Mouse (Mus musculus) limb, embryonic 15.5 days (tissue): ENCODE measurements around the gene Ocel1. TPM values are rescaled to one million over a fixed set of nuclear protein-coding genes. Genes with fewer than 3 reads are reported as not detected.

Experiments used
- ATAC-seq: fragments of 200-750 bp; cut with Nextera tagmentation; 2 replicates; pipeline ENCODE4 v1.8.0; 2017; ENCODE audit warnings: low read depth, moderate TSS enrichment; ENCODE audit not compliant: insufficient number of reproducible peaks, low FRiP score, low TSS enrichment
- H3K27ac ChIP-seq: fragments of 300-500 bp; sonication (generic); 2 replicates; pipeline ENCODE4 v1.5.1; 2015; ENCODE audit warnings: moderate library complexity, mild to moderate bottlenecking, inconsistent platforms
- H3K27me3 ChIP-seq: fragments of 300-500 bp; sonication (generic); 2 replicates; pipeline ENCODE4 v1.6.1; 2015; ENCODE audit warnings: inconsistent platforms
- H3K36me3 ChIP-seq: fragments of 300-500 bp; sonication (generic); 2 replicates; pipeline ENCODE4 v1.6.1; 2015; ENCODE audit warnings: inconsistent platforms
- H3K4me1 ChIP-seq: fragments of 300-500 bp; sonication (generic); 2 replicates; pipeline ENCODE4 v1.6.1; 2015; ENCODE audit warnings: inconsistent platforms
- H3K4me2 ChIP-seq: fragments of 300-500 bp; sonication (generic); 2 replicates; pipeline ENCODE4 v1.6.1; 2015; ENCODE audit warnings: mild to moderate bottlenecking, inconsistent platforms
- H3K4me3 ChIP-seq: fragments of 300-500 bp; sonication (generic); 2 replicates; pipeline ENCODE4 v1.5.1; 2015; ENCODE audit warnings: mild to moderate bottlenecking, inconsistent platforms
- H3K9ac ChIP-seq: fragments of 300-500 bp; sonication (generic); 2 replicates; pipeline ENCODE4 v1.6.1; 2015; ENCODE audit warnings: inconsistent platforms
- H3K9me3 ChIP-seq: fragments of 300-500 bp; sonication (generic); 2 replicates; pipeline ENCODE4 v1.6.1; 2016; ENCODE audit warnings: inconsistent platforms
- WGBS: fragments of 180-500 bp; shearing (Covaris S2); methylation state at CpG from one replicate; pipeline ENCODE4 v1.1.7; 2015; 5-methylcytosine and 5-hydroxymethylcytosine counted together
- polyA plus RNA-seq: library from polyadenylated mRNA; unstranded; fragments of >200 nt; fragmentation: Nextera tagmentation; extraction: Ambion mirVana; gene quantifications from 2 replicates; pipeline ENCODE4 v1.2.1, GENCODE M21; 2015

Gene Ocel1
- polyA plus RNA-seq, 1 experiment from 2014 or later = 5.7 TPM

GRCm38 (mm10) chr8:71368366-71368765, 2.7 kb upstream of the Ocel1 start:
- H3K27ac ChIP-seq = no peak overlapping the region
- 0 out of 2 replicates have a peak overlapping the region, but pooled peaks have one; percentile 26 for H3K9ac ChIP-seq
- peak overlapping the region; percentile 89; the same call in 1 of the 2 replicates for H3K4me2 ChIP-seq
- no peaks in the 10 kb centered on the region for H3K9me3 ChIP-seq
- ATAC-seq = no peak
- H3K27me3 ChIP-seq = no peaks in the 10 kb centered on the region
- peaks cover 17% of the 10 kb centered on the region for H3K36me3 ChIP-seq
- peaks cover 34% of the 10 kb centered on the region for H3K4me1 ChIP-seq
- H3K4me3 ChIP-seq = peak overlapping the region; percentile 65; the same call in 1 of the 2 replicates

GRCm38 (mm10) chr8:71369040-71369718, 1.9 kb upstream of the Ocel1 start:
- Histone ChIP-seq H3K36me3 (peaks cover 25% of the 10 kb centered on the region), H3K4me3 (no peak overlapping the region), H3K4me1 (peaks cover 34% of the 10 kb centered on the region), H3K27ac (no peak overlapping the region), H3K9me3 (no peaks in the 10 kb centered on the region), H3K27me3 (no peaks in the 10 kb centered on the region), H3K4me2 (no peak overlapping the region), H3K9ac (no peak overlapping the region)
- whole genome bisulfite sequencing = 91% methylated on average over 10 of the region's 10 CpGs
- ATAC-seq = no peak

- Histone ChIP-seq H3K9ac (no peak overlapping the region), H3K4me3 (peak overlapping the region; percentile 63)
- 18% methylated on average over 5 of the region's 5 CpGs for WGBS
Measured at GRCm38 (mm10) chr8:71370711-71371235, 325 bp upstream of the Ocel1 start.

GRCm38 (mm10) chr8:71372427-71372826, 1.3 kb downstream of the Ocel1 start:
- Histone ChIP-seq H3K9me3 (no peaks in the 10 kb centered on the region), H3K4me1 (peaks cover 53% of the 10 kb centered on the region), H3K4me2 (no peak overlapping the region), H3K4me3 (no peak overlapping the region), H3K27ac (peak overlapping the region; percentile 28; the same call in 1 of the 2 replicates), H3K36me3 (peaks cover 44% of the 10 kb centered on the region), H3K27me3 (no peaks in the 10 kb centered on the region), H3K9ac (no peak overlapping the region)
- WGBS = 87% methylated on average over 12 of the region's 12 CpGs
- ATAC-seq = no peak

More at GRCm38 (mm10) chr8:71370711-71371235, 325 bp upstream of the Ocel1 start:
- no peak for ATAC-seq
- H3K36me3 ChIP-seq = peaks cover 38% of the 10 kb centered on the region
- peaks cover 46% of the 10 kb centered on the region for H3K4me1 ChIP-seq
- H3K9me3 ChIP-seq = no peaks in the 10 kb centered on the region
- peak overlapping the region; percentile 48 for H3K4me2 ChIP-seq
- peak overlapping the region; percentile 90 for H3K27ac ChIP-seq
- no peaks in the 10 kb centered on the region for H3K27me3 ChIP-seq

- H3K27me3 ChIP-seq = no peaks in the 10 kb centered on the region
- no peaks in the 10 kb centered on the region for H3K9me3 ChIP-seq
- H3K4me2 ChIP-seq = no peak overlapping the region
- no peak overlapping the region for H3K4me3 ChIP-seq
- ATAC-seq = no peak
- H3K4me1 ChIP-seq = peaks cover 48% of the 10 kb centered on the region
- WGBS = 90% methylated on average over 3 of the region's 3 CpGs
- H3K27ac ChIP-seq = peak overlapping the region; percentile 28; the same call in 1 of the 2 replicates
- H3K36me3 ChIP-seq = peaks cover 49% of the 10 kb centered on the region
- no peak overlapping the region for H3K9ac ChIP-seq
Measured at GRCm38 (mm10) chr8:71373000-71373399, 1.9 kb downstream of the Ocel1 start.

GRCm38 (mm10) chr8:71374616-71375206, 3.6 kb downstream of the Ocel1 start:
- H3K27ac ChIP-seq = no peak overlapping the region
- no peak overlapping the region for H3K4me2 ChIP-seq
- H3K9ac ChIP-seq = no peak overlapping the region
- H3K36me3 ChIP-seq = peaks cover 43% of the 10 kb centered on the region
- H3K27me3 ChIP-seq = no peaks in the 10 kb centered on the region
- no peak overlapping the region for H3K4me3 ChIP-seq
- ATAC-seq = no peak
- H3K9me3 ChIP-seq = no peaks in the 10 kb centered on the region
- WGBS = 74% methylated on average over 17 of the region's 17 CpGs
- H3K4me1 ChIP-seq = peaks cover 50% of the 10 kb centered on the region

GRCm38 (mm10) chr8:71375581-71376422, 4.7 kb downstream of the Ocel1 start:
- Histone ChIP-seq H3K9ac (peak overlapping the region; percentile 28; the same call in 1 of the 2 replicates), H3K4me2 (peak overlapping the region; percentile 78), H3K36me3 (peaks cover 40% of the 10 kb centered on the region), H3K4me3 (peak overlapping the region; percentile 32), H3K9me3 (no peaks in the 10 kb centered on the region), H3K27me3 (no peaks in the 10 kb centered on the region), H3K4me1 (peaks cover 55% of the 10 kb centered on the region), H3K27ac (0 out of 2 replicates have a peak overlapping the region, but pooled peaks have one; percentile 22)
- ATAC-seq = no peak
- 10% methylated on average over 60 of the region's 74 CpGs for WGBS

- no peak for ATAC-seq
- Histone ChIP-seq H3K9ac (0 out of 2 replicates have a peak overlapping the region, but pooled peaks have one; percentile 28), H3K27ac (no peak overlapping the region), H3K4me3 (peak overlapping the region; percentile 32), H3K9me3 (no peaks in the 10 kb centered on the region), H3K36me3 (peaks cover 40% of the 10 kb centered on the region), H3K4me1 (peaks cover 57% of the 10 kb centered on the region), H3K4me2 (peak overlapping the region; percentile 78), H3K27me3 (no peaks in the 10 kb centered on the region)
- WGBS = 36% methylated on average over 8 of the region's 8 CpGs
Measured at GRCm38 (mm10) chr8:71376423-71377030, 5.4 kb downstream of the Ocel1 start.

GRCm38 (mm10) chr8:71379008-71379407, 7.9 kb downstream of the Ocel1 start:
- Histone ChIP-seq H3K4me2 (peak overlapping the region; percentile 98; the same call in 1 of the 2 replicates), H3K4me1 (peaks cover 65% of the 10 kb centered on the region)
- 68% methylated on average over 4 of the region's 4 CpGs for WGBS

GRCm38 (mm10) chr8:71379512-71380075, 8.5 kb downstream of the Ocel1 start:
- no peak overlapping the region for H3K27ac ChIP-seq
- peak overlapping the region; percentile 98 for H3K4me2 ChIP-seq
- peaks cover 65% of the 10 kb centered on the region for H3K4me1 ChIP-seq
- H3K9ac ChIP-seq = peak overlapping the region; percentile 80; the same call in 1 of the 2 replicates
- no peaks in the 10 kb centered on the region for H3K9me3 ChIP-seq
- 41% methylated on average over 3 of the region's 3 CpGs for WGBS
- no peaks in the 10 kb centered on the region for H3K27me3 ChIP-seq
- H3K36me3 ChIP-seq = peaks cover 24% of the 10 kb centered on the region
- H3K4me3 ChIP-seq = peak overlapping the region; percentile 69
- no peak for ATAC-seq

More at GRCm38 (mm10) chr8:71379008-71379407, 7.9 kb downstream of the Ocel1 start:
- peaks cover 30% of the 10 kb centered on the region for H3K36me3 ChIP-seq
- ATAC-seq = no peak
- H3K9me3 ChIP-seq = no peaks in the 10 kb centered on the region
- no peak overlapping the region for H3K9ac ChIP-seq
- no peak overlapping the region for H3K4me3 ChIP-seq
- H3K27me3 ChIP-seq = no peaks in the 10 kb centered on the region
- H3K27ac ChIP-seq = no peak overlapping the region
